Mouse (Mus musculus) olfactory bulb, adult 2 months (tissue): ENCODE measurements around the gene Zbtb39. TPM values are rescaled to one million over a fixed set of nuclear protein-coding genes. Genes with fewer than 3 reads are reported as not detected.
"Not testable (repeated sequence)": the region's sequence is repeated elsewhere in the genome, so short reads cannot be mapped to it uniquely, and the experiment has no call there.

Experiments
- H3K27ac ChIP-seq: fragments of 200-500 bp; 2 replicates; pipeline ENCODE4 v1.5.1; 2012; ENCODE audit warnings: low read depth, low read length; ENCODE audit not compliant: insufficient read depth
- H3K4me1 ChIP-seq: fragments of 200-500 bp; 2 replicates; pipeline ENCODE4 v1.6.1; 2012; ENCODE audit warnings: low read length; ENCODE audit not compliant: control insufficient read depth, insufficient read depth
- H3K4me3 ChIP-seq: fragments of 200-500 bp; 2 replicates; pipeline ENCODE4 v1.5.1; 2012; ENCODE audit warnings: mild to moderate bottlenecking, low read depth, low read length, moderate library complexity; ENCODE audit not compliant: insufficient read depth
- CTCF ChIP-seq: fragments of 200-500 bp; IDR thresholded peaks from 2 replicates; pipeline ENCODE4 v1.5.1; 2012; ENCODE audit warnings: low read depth, mild to moderate bottlenecking, low read length, moderate library complexity; ENCODE audit not compliant: insufficient read depth
- POLR2A ChIP-seq: fragments of 200-500 bp; IDR thresholded peaks from 2 replicates; pipeline ENCODE4 v1.6.1; 2012; ENCODE audit warnings: mild to moderate bottlenecking, low read depth, low read length, moderate library complexity; ENCODE audit not compliant: insufficient read depth
- WGBS: fragments of 180-500 bp; shearing (Covaris S2); methylation state at CpG from one replicate; pipeline ENCODE4 v1.1.7; 2018; 5-methylcytosine and 5-hydroxymethylcytosine counted together
- polyA plus RNA-seq: library from polyadenylated mRNA; stranded (reverse); fragments of >200 nt; gene quantifications from 2 replicates; pipeline ENCODE4 v1.2.4, GENCODE M21; 2012; ENCODE audit warnings: low replicate concordance; ENCODE audit not compliant: missing spikeins, insufficient read depth, insufficient read length

Zbtb39 gene
- polyA plus RNA-seq, 1 experiment, result not detected

GRCm38 (mm10) chr10:127759181-127760110, 20.1 kb downstream of the Zbtb39 start, which contains the start of the genes Rdh1 and Rdh16f1:
TSS of gene Rdh1 (plus strand) at chr10:127759721.
TSS of gene Rdh16f1 (plus strand) at chr10:127759787.
- WGBS, result 76% methylated on average over 9 of the region's 9 CpGs
- Histone ChIP-seq H3K4me1 (peaks cover 8% of the 10 kb centered on the region; the same call in 1 of the 2 replicates), H3K27ac (no peak within 1 kb of the TSS), H3K4me3 (no peak within 1 kb of the TSS)
- TF ChIP-seq POLR2A (no peak), CTCF (no peak)

- not testable (repeated sequence) for H3K4me3 ChIP-seq, H3K4me1 ChIP-seq, H3K27ac ChIP-seq
- 93% methylated on average over 10 of the region's 10 CpGs for WGBS
Measured at GRCm38 (mm10) chr10:127762926-127763325, 23.6 kb downstream of the Zbtb39 start.

- 54% methylated on average over 12 of the region's 12 CpGs for WGBS
- no peak overlapping the region for H3K4me3 ChIP-seq
- no peak for TF ChIP-seq CTCF
- no peak for TF ChIP-seq POLR2A
- peaks cover 5% of the 10 kb centered on the region; the same call in 1 of the 2 replicates for H3K4me1 ChIP-seq
- no peak overlapping the region for H3K27ac ChIP-seq
Measured at GRCm38 (mm10) chr10:127763914-127764680, 24.8 kb downstream of the Zbtb39 start.

GRCm38 (mm10) chr10:127766564-127766963, 27.2 kb downstream of the Zbtb39 start:
- Histone ChIP-seq H3K27ac (no peak overlapping the region), H3K4me1 (peaks cover 5% of the 10 kb centered on the region; the same call in 1 of the 2 replicates), H3K4me3 (no peak overlapping the region)
- 84% methylated on average over 1 of the region's 1 CpGs for WGBS
- TF ChIP-seq CTCF (no peak), POLR2A (no peak)

GRCm38 (mm10) chr10:127776011-127776410, 36.7 kb downstream of the Zbtb39 start, which contains the start of gene Rdh9:
TSS of gene Rdh9 (plus strand) at chr10:127776386.
- H3K4me1 ChIP-seq, result no peaks in the 10 kb centered on the region
- no peak within 1 kb of the TSS for H3K4me3 ChIP-seq
- no peak within 1 kb of the TSS for H3K27ac ChIP-seq
- TF ChIP-seq POLR2A (no peak), CTCF (no peak)
- WGBS, result 83% methylated on average over 2 of the region's 2 CpGs

GRCm38 (mm10) chr10:127782321-127782720, 43.0 kb downstream of the Zbtb39 start:
- 98% methylated on average over 17 of the region's 17 CpGs for WGBS
- H3K4me3 ChIP-seq, H3K27ac ChIP-seq, H3K4me1 ChIP-seq: not testable (repeated sequence)

GRCm38 (mm10) chr10:127785411-127785810, 46.1 kb downstream of the Zbtb39 start:
- WGBS, result 61% methylated on average over 1 of the region's 1 CpGs
- not testable (repeated sequence) for H3K4me3 ChIP-seq, H3K27ac ChIP-seq, H3K4me1 ChIP-seq

Other genes starting within 250 kb of the Zbtb39 start
- not detected in 2 replicates for gene Stac3, start 237.9 kb upstream of the Zbtb39 start, polyA plus RNA-seq
- not detected in 2 replicates for gene Ndufa4l2, start 224.6 kb upstream of the Zbtb39 start, polyA plus RNA-seq
- not detected in 2 replicates for gene Shmt2, start 217.1 kb upstream of the Zbtb39 start, polyA plus RNA-seq
- not detected in 2 replicates for gene Nxph4, start 205.0 kb upstream of the Zbtb39 start, polyA plus RNA-seq
- 404 and 471 TPM in 2 replicates for gene Lrp1, start 118.4 kb upstream of the Zbtb39 start, polyA plus RNA-seq
- not detected in 2 replicates for gene Stat6, start 96.6 kb upstream of the Zbtb39 start, polyA plus RNA-seq
- gene Nemp1, start 72.6 kb upstream of the Zbtb39 start, polyA plus RNA-seq, result not detected in 2 replicates
- gene Nab2, start 71.0 kb upstream of the Zbtb39 start, polyA plus RNA-seq, result not detected in 2 replicates
- not detected in 2 replicates for gene Myo1a, start 34.4 kb upstream of the Zbtb39 start, polyA plus RNA-seq
- gene Tac2, start 15.1 kb upstream of the Zbtb39 start, polyA plus RNA-seq, result not detected in 2 replicates
- gene Gpr182, start 12.2 kb downstream of the Zbtb39 start, polyA plus RNA-seq, result not detected in 2 replicates
- gene Rdh1, start 20.2 kb downstream of the Zbtb39 start, polyA plus RNA-seq, result not detected in 2 replicates
- not detected in 2 replicates for gene Rdh16f1, start 20.2 kb downstream of the Zbtb39 start, polyA plus RNA-seq
- not detected in 2 replicates for gene Rdh9, start 36.8 kb downstream of the Zbtb39 start, polyA plus RNA-seq
- not detected in 2 replicates for gene Rdh16, start 61.6 kb downstream of the Zbtb39 start, polyA plus RNA-seq
- gene Rdh19, start 110.4 kb downstream of the Zbtb39 start, polyA plus RNA-seq, result not detected in 2 replicates
- gene Rdh16f2, start 126.9 kb downstream of the Zbtb39 start, polyA plus RNA-seq, result not detected in 2 replicates
- gene Rdh7, start 149.3 kb downstream of the Zbtb39 start, polyA plus RNA-seq, result not detected in 2 replicates
- not detected in 2 replicates for gene Sdr9c7, start 159.0 kb downstream of the Zbtb39 start, polyA plus RNA-seq